Mouse (Mus musculus) hindbrain, postnatal 0 days (tissue): ENCODE data around the gene Nos1ap. TPM values are rescaled to one million over a fixed set of nuclear protein-coding genes. Genes with fewer than 3 reads are reported as not detected.

Experiments used
- ATAC-seq: fragments of 200-750 bp; cut with Nextera tagmentation; 2 replicates; pipeline ENCODE4 v1.8.0; 2017; ENCODE audit warnings: mild to moderate bottlenecking, moderate TSS enrichment, moderate library complexity
- DNase-seq: peaks from one replicate; pipeline ENCODE4 v3.0.0-alpha.2; 2015; ENCODE audit warnings: low spot score
- H3K27ac ChIP-seq: fragments of 300-500 bp; sonication (generic); 2 replicates; pipeline ENCODE4 v1.5.1; 2014; ENCODE audit warnings: mild to moderate bottlenecking
- H3K27me3 ChIP-seq: fragments of 300-500 bp; sonication (generic); 2 replicates; pipeline ENCODE4 v1.6.1; 2014; ENCODE audit warnings: low read length, mixed read lengths; ENCODE audit not compliant: insufficient read depth
- H3K36me3 ChIP-seq: fragments of 300-500 bp; sonication (generic); 2 replicates; pipeline ENCODE4 v1.6.1; 2014; ENCODE audit warnings: low read length, mixed read lengths; ENCODE audit not compliant: insufficient read depth
- H3K4me1 ChIP-seq: fragments of 300-500 bp; sonication (generic); 2 replicates; pipeline ENCODE4 v1.6.1; 2014; ENCODE audit warnings: antibody characterized with exemption, low read length, mixed read lengths; ENCODE audit not compliant: insufficient read depth
- H3K4me2 ChIP-seq: fragments of 300-500 bp; sonication (generic); 2 replicates; pipeline ENCODE4 v1.6.1; 2014; ENCODE audit warnings: low read depth, mild to moderate bottlenecking, low read length, moderate library complexity, mixed read lengths
- H3K4me3 ChIP-seq: fragments of 300-500 bp; sonication (generic); 2 replicates; pipeline ENCODE4 v1.5.1; 2014; ENCODE audit warnings: low read length
- H3K9ac ChIP-seq: fragments of 300-500 bp; sonication (generic); replicated peaks from 2 replicates; pipeline ENCODE4 v1.6.1; 2014; ENCODE audit warnings: mild to moderate bottlenecking, low read length, moderate library complexity, mixed read lengths
- H3K9me3 ChIP-seq: fragments of 300-500 bp; sonication (generic); 2 replicates; pipeline ENCODE4 v1.6.1; 2016; ENCODE audit warnings: low read length, mixed read lengths
- CTCF ChIP-seq: IDR thresholded peaks from 2 replicates; pipeline ENCODE4 v1.5.1; 2016; ENCODE audit warnings: antibody characterized with exemption, control low read depth, low read depth
- WGBS: fragments of 180-500 bp; shearing (Covaris S2); extraction: QIAGEN DNeasy Blood & Tissue Kit; methylation state at CpG from one replicate; pipeline ENCODE4 v1.1.7; 2014; 5-methylcytosine and 5-hydroxymethylcytosine counted together
- polyA plus RNA-seq: library from polyadenylated mRNA; unstranded; fragments of >200 nt; fragmentation: Nextera tagmentation; extraction: Ambion mirVana; gene quantifications from 2 replicates; pipeline ENCODE4 v1.2.1, GENCODE M21; 2015
- total RNA-seq: library from RNA; depleted of rRNA; stranded (reverse); fragments of >200 nt; gene quantifications from 2 replicates; pipeline ENCODE4 v1.2.3, GENCODE M21; 2014

Nos1ap gene
- total and polyA plus RNA-seq, 2 experiments from 2014 or later: 10.1 to 12.4 TPM

GRCm38 (mm10) chr1:170622934-170623333 is 33.3 kb upstream of the Nos1ap start:
- DNase-seq (no peak), ATAC-seq (no peak)
- Histone ChIP-seq H3K4me2 (no peak overlapping the region), H3K27ac (no peak overlapping the region), H3K36me3 (no peaks in the 10 kb centered on the region), H3K9ac (no peak overlapping the region), H3K27me3 (no peaks in the 10 kb centered on the region), H3K4me3 (no peak overlapping the region), H3K9me3 (0 out of 2 replicates have a peak, but pooled peaks cover 4% of the 10 kb centered on the region), H3K4me1 (no peaks in the 10 kb centered on the region)
- TF ChIP-seq CTCF: no peak
- 81% methylated on average over 5 of the region's 5 CpGs for WGBS

GRCm38 (mm10) chr1:170619686-170620374 is 30.2 kb upstream of the Nos1ap start:
- ATAC-seq: no peak
- 86% methylated on average over 2 of the region's 2 CpGs for WGBS

GRCm38 (mm10) chr1:170612968-170613872 is 23.6 kb upstream of the Nos1ap start:
- Histone ChIP-seq H3K27me3 (no peaks in the 10 kb centered on the region), H3K4me1 (no peaks in the 10 kb centered on the region), H3K36me3 (no peaks in the 10 kb centered on the region), H3K9me3 (no peaks in the 10 kb centered on the region), H3K4me3 (no peak overlapping the region), H3K9ac (no peak overlapping the region), H3K4me2 (no peak overlapping the region), H3K27ac (no peak overlapping the region)
- ATAC-seq: peak; percentile 97
- TF ChIP-seq CTCF: peak; percentile 95
- WGBS: 57% methylated on average over 18 of the region's 18 CpGs
- DNase-seq: peak; percentile 90

More at GRCm38 (mm10) chr1:170619686-170620374, 30.2 kb upstream of the Nos1ap start:
- Histone ChIP-seq H3K9me3 (0 out of 2 replicates have a peak, but pooled peaks cover 4% of the 10 kb centered on the region), H3K27me3 (no peaks in the 10 kb centered on the region), H3K36me3 (no peaks in the 10 kb centered on the region), H3K4me1 (no peaks in the 10 kb centered on the region), H3K4me2 (no peak overlapping the region), H3K9ac (no peak overlapping the region), H3K27ac (no peak overlapping the region), H3K4me3 (no peak overlapping the region)
- DNase-seq: no peak
- no peak for TF ChIP-seq CTCF

GRCm38 (mm10) chr1:170611631-170612030 is 22.0 kb upstream of the Nos1ap start:
- H3K36me3 ChIP-seq: no peaks in the 10 kb centered on the region
- DNase-seq: no peak
- no peaks in the 10 kb centered on the region for H3K4me1 ChIP-seq
- no peak overlapping the region for H3K9ac ChIP-seq
- WGBS: 90% methylated on average over 3 of the region's 3 CpGs
- no peak overlapping the region for H3K4me3 ChIP-seq
- no peaks in the 10 kb centered on the region for H3K27me3 ChIP-seq
- no peak overlapping the region for H3K4me2 ChIP-seq
- H3K27ac ChIP-seq: no peak overlapping the region
- no peak for TF ChIP-seq CTCF
- no peaks in the 10 kb centered on the region for H3K9me3 ChIP-seq
- no peak for ATAC-seq

GRCm38 (mm10) chr1:170610695-170611094 is 21.0 kb upstream of the Nos1ap start:
- no peak overlapping the region for H3K4me2 ChIP-seq
- TF ChIP-seq CTCF: no peak
- no peaks in the 10 kb centered on the region for H3K4me1 ChIP-seq
- no peak overlapping the region for H3K9ac ChIP-seq
- no peak overlapping the region for H3K4me3 ChIP-seq
- 95% methylated on average over 3 of the region's 3 CpGs for WGBS
- no peaks in the 10 kb centered on the region for H3K9me3 ChIP-seq
- DNase-seq (no peak), ATAC-seq (no peak)
- no peaks in the 10 kb centered on the region for H3K27me3 ChIP-seq
- H3K36me3 ChIP-seq: no peaks in the 10 kb centered on the region
- H3K27ac ChIP-seq: no peak overlapping the region

GRCm38 (mm10) chr1:170610289-170610688 is 20.6 kb upstream of the Nos1ap start:
- WGBS: 89% methylated on average over 3 of the region's 3 CpGs
- no peak for TF ChIP-seq CTCF
- no peaks in the 10 kb centered on the region for H3K27me3 ChIP-seq
- H3K4me2 ChIP-seq: no peak overlapping the region
- no peak overlapping the region for H3K4me3 ChIP-seq
- no peak for ATAC-seq
- DNase-seq: no peak
- no peak overlapping the region for H3K9ac ChIP-seq
- no peaks in the 10 kb centered on the region for H3K36me3 ChIP-seq
- no peaks in the 10 kb centered on the region for H3K9me3 ChIP-seq
- no peak overlapping the region for H3K27ac ChIP-seq
- H3K4me1 ChIP-seq: no peaks in the 10 kb centered on the region
